Mouse (Mus musculus) C2C12 (cell line): ENCODE results near the gene Gm10663. TPM values are rescaled to one million over a fixed set of nuclear protein-coding genes. Genes with fewer than 3 reads are reported as not detected.

Experiments used
- H3K27me3 ChIP-seq: one replicate; pipeline ENCODE4 v1.6.1; 2011; ENCODE audit not compliant: control insufficient read depth, insufficient read depth, insufficient read length
- H3K36me3 ChIP-seq: one replicate; pipeline ENCODE4 v1.6.1; 2011; ENCODE audit not compliant: control insufficient read depth, insufficient read depth
- H3K4me3 ChIP-seq: one replicate; pipeline ENCODE4 v1.5.1; 2011; ENCODE audit warnings: mild to moderate bottlenecking, control low read depth; ENCODE audit not compliant: poor library complexity, insufficient read depth, severe bottlenecking
- H3K79me2 ChIP-seq: one replicate; pipeline ENCODE4 v1.6.1; 2011; ENCODE audit not compliant: control insufficient read depth, insufficient read depth
- H3K79me3 ChIP-seq: one replicate; pipeline ENCODE4 v1.6.1; 2011; ENCODE audit warnings: low read depth, control low read depth
- H3ac ChIP-seq: one replicate; pipeline ENCODE3; 2011; ENCODE audit warnings: low read depth; ENCODE audit not compliant: control insufficient read depth, insufficient read length
- CEBPB ChIP-seq: IDR thresholded peaks from one replicate; pipeline ENCODE4 v1.6.1; 2011; ENCODE audit warnings: low read depth, mild to moderate bottlenecking, control low read depth, moderate library complexity
- CTCF ChIP-seq: IDR thresholded peaks from one replicate; pipeline ENCODE4 v1.5.1; 2011; ENCODE audit not compliant: control insufficient read depth, insufficient read depth, insufficient read length
- FOSL1 ChIP-seq: IDR thresholded peaks from one replicate; pipeline ENCODE4 v1.8.0; 2011; ENCODE audit warnings: mild to moderate bottlenecking, low read length; ENCODE audit not compliant: poor library complexity, insufficient read depth, severe bottlenecking
- MAX ChIP-seq: IDR thresholded peaks from one replicate; pipeline ENCODE4 v1.6.1; 2011; ENCODE audit warnings: mild to moderate bottlenecking, control low read depth
- MYOD1 ChIP-seq: IDR thresholded peaks from one replicate; pipeline ENCODE4 v1.6.1; 2011; ENCODE audit warnings: low read depth; ENCODE audit not compliant: control insufficient read depth, insufficient read length
- MYOG ChIP-seq: IDR thresholded peaks from one replicate; pipeline ENCODE4 v1.6.1; 2011; ENCODE audit not compliant: control insufficient read depth, insufficient read length; ENCODE audit errors: extremely low read depth
- USF1 ChIP-seq: IDR thresholded peaks from one replicate; pipeline ENCODE4 v1.6.1; 2011; ENCODE audit warnings: low read depth, mild to moderate bottlenecking, control low read depth, moderate library complexity
- polyA plus RNA-seq: library from polyadenylated mRNA; unstranded; fragments of >200 nt; fragmentation: generic; extraction: Trizol; gene quantifications from one replicate; pipeline ENCODE4 v1.2.1, GENCODE M21; 2012; ENCODE audit warnings: missing spikeins

Gm10663 gene
- polyA plus RNA-seq, 1 experiment = not detected

DNA sequence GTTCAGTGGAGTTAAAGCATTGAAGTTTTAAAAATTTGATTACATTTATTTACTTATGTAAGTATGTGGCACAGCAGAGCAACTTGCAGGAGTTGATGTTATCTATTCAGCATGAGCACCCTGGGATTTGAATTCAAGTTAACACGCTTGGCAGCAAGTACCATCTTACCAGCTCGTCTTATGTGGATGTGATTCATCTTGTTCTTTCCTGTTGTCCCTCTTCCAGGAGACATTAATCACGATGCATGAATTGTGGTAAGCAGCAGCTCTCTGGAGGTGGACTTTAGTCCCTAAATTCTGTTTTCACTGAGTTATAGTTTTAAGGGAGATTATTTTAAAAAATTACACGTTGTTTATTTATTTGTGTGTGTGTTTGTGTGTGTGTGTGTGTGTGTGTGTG, 29.2 kb downstream of the Gm10663 start:
- TF ChIP-seq MAX (no peak), USF1 (no peak), CTCF (no peak), FOSL1 (no peak), MYOG (no peak), MYOD1 (no peak), CEBPB (no peak)
- H3K79me2 ChIP-seq = no peaks in the 10 kb centered on the region
- no peaks in the 10 kb centered on the region for H3K27me3 ChIP-seq
- H3K36me3 ChIP-seq = no peaks in the 10 kb centered on the region
- no peaks in the 10 kb centered on the region for H3K79me3 ChIP-seq
- no peak overlapping the region for H3ac ChIP-seq
- no peak overlapping the region for H3K4me3 ChIP-seq

GRCm38 (mm10) chr8:65107936-65108718, 33.3 kb downstream of the Gm10663 start:
- Histone ChIP-seq H3K4me3 (no peak overlapping the region), H3K36me3 (no peaks in the 10 kb centered on the region), H3K79me3 (no peaks in the 10 kb centered on the region), H3K27me3 (no peaks in the 10 kb centered on the region), H3K79me2 (no peaks in the 10 kb centered on the region), H3ac (no peak overlapping the region)
- TF ChIP-seq MYOG (no peak), USF1 (no peak), FOSL1 (no peak), MYOD1 (no peak), CEBPB (no peak), CTCF (no peak), MAX (no peak)

DNA sequence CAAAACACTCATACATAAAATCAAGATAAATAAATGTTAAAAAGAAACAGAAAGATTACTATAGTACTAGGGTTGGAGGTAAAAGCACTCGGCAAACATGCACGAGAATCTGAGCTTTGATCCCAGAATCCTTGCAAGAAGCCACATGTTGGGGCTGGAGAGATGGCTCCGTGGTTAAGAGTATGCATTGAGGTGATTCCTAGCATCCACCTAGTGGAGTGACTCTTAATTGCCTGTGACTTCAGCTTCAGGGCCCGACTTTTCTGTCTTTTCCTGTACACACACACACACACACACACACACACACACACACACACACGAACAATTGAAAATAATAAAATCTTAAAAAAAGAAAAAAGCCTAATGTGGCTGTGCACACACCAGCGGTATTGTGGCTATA, 34.1 kb downstream of the Gm10663 start:
- Histone ChIP-seq H3K36me3 (no peaks in the 10 kb centered on the region), H3K27me3 (no peaks in the 10 kb centered on the region), H3K79me2 (no peaks in the 10 kb centered on the region), H3K79me3 (no peaks in the 10 kb centered on the region), H3K4me3 (no peak overlapping the region), H3ac (no peak overlapping the region)
- no peak for TF ChIP-seq CEBPB
- no peak for TF ChIP-seq MAX
- no peak for TF ChIP-seq USF1
- no peak for TF ChIP-seq MYOG
- no peak for TF ChIP-seq FOSL1
- no peak for TF ChIP-seq CTCF
- TF ChIP-seq MYOD1 = no peak

GRCm38 (mm10) chr8:65110285-65110691, 35.5 kb downstream of the Gm10663 start:
- Histone ChIP-seq H3K27me3 (no peaks in the 10 kb centered on the region), H3ac (no peak overlapping the region), H3K4me3 (no peak overlapping the region), H3K36me3 (no peaks in the 10 kb centered on the region), H3K79me2 (no peaks in the 10 kb centered on the region), H3K79me3 (no peaks in the 10 kb centered on the region)
- TF ChIP-seq MAX = no peak
- TF ChIP-seq CTCF = peak; percentile 26

DNA sequence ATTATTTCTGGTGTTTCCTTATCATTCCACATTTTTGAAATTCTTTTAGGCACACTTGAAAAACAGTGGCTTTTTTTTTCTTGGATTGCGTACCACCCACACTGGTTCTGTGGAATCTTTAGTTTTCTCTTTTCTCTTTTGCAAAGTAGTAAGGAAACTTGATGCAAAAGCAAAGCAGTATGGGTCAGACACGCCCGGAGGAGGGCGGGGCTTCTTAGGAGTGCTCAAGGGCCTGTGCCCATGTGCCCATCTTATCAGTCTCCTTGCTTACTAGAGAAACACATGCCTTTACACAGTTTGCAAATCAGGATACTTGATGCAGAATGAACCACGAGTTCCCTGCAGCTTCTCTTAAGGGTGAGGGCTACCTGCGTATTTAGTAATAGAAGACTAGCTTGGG, 37.3 kb downstream of the Gm10663 start:
- no peak for TF ChIP-seq USF1
- TF ChIP-seq MAX = no peak
- no peak for TF ChIP-seq MYOD1
- TF ChIP-seq MYOG = no peak
- TF ChIP-seq FOSL1 = no peak
- no peak for TF ChIP-seq CEBPB
- no peak for TF ChIP-seq CTCF

DNA sequence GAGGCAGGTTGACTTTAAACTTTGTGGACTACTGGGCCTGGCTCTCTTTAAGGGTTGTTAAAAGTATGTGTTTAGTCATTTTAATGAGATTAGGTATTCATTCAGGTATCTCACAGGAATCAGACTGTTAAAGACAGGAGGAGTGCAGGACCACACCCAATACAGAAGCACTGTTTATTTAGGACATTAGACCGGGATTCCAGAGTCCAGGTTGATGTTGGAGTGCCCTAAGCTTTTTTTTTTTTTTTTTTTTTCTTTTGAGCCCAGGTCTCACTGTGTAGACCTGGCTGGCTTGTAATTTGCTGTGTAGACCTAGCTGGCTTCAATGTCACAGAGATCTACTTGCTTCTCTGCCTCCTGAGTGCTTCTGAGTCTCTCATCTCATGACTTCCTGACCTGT, 51.2 kb downstream of the Gm10663 start:
- H3K27me3 ChIP-seq = no peaks in the 10 kb centered on the region
- no peaks in the 10 kb centered on the region for H3K79me2 ChIP-seq
- no peaks in the 10 kb centered on the region for H3K36me3 ChIP-seq
- H3K4me3 ChIP-seq = no peak overlapping the region
- TF ChIP-seq USF1 (no peak), CEBPB (no peak), FOSL1 (no peak), CTCF (no peak), MYOD1 (no peak), MYOG (no peak), MAX (no peak)
- H3K79me3 ChIP-seq = no peaks in the 10 kb centered on the region
- H3ac ChIP-seq = no peak overlapping the region

More for the DNA sequence above, 37.3 kb downstream of the Gm10663 start:
- Histone ChIP-seq H3K79me2 (no peaks in the 10 kb centered on the region), H3K36me3 (no peaks in the 10 kb centered on the region), H3K79me3 (no peaks in the 10 kb centered on the region), H3K27me3 (no peaks in the 10 kb centered on the region), H3ac (no peak overlapping the region), H3K4me3 (no peak overlapping the region)
